Mouse (Mus musculus) midbrain, embryonic 12.5 days (tissue): ENCODE results near the gene Tmem95. TPM values are rescaled to one million over a fixed set of nuclear protein-coding genes. Genes with fewer than 3 reads are reported as not detected.
A peak's percentile ranks its signal among the peaks of the same experiment; 100 is the strongest.

Source experiments
- ATAC-seq: fragments of 200-750 bp; cut with Nextera tagmentation; 2 replicates; pipeline ENCODE4 v1.8.0; 2017; ENCODE audit warnings: low read depth, moderate TSS enrichment, moderate library complexity; ENCODE audit not compliant: low FRiP score
- H3K27ac ChIP-seq: fragments of 300-500 bp; sonication (generic); replicated peaks from 2 replicates; pipeline ENCODE4 v1.5.1; 2016; ENCODE audit warnings: mild to moderate bottlenecking
- H3K27me3 ChIP-seq: fragments of 300-500 bp; sonication (generic); 2 replicates; pipeline ENCODE4 v1.6.1; 2016; ENCODE audit warnings: mild to moderate bottlenecking
- H3K36me3 ChIP-seq: fragments of 300-500 bp; sonication (generic); 2 replicates; pipeline ENCODE4 v1.6.1; 2016
- H3K4me1 ChIP-seq: fragments of 300-500 bp; sonication (generic); 2 replicates; pipeline ENCODE4 v1.6.1; 2016
- H3K4me2 ChIP-seq: fragments of 300-500 bp; sonication (generic); replicated peaks from 2 replicates; pipeline ENCODE4 v1.6.1; 2016; ENCODE audit warnings: mild to moderate bottlenecking, moderate library complexity
- H3K4me3 ChIP-seq: fragments of 300-500 bp; sonication (generic); 2 replicates; pipeline ENCODE4 v1.5.1; 2016; ENCODE audit warnings: mild to moderate bottlenecking
- H3K9ac ChIP-seq: fragments of 300-500 bp; sonication (generic); replicated peaks from 2 replicates; pipeline ENCODE4 v1.6.1; 2016; ENCODE audit warnings: mild to moderate bottlenecking, moderate library complexity
- H3K9me3 ChIP-seq: fragments of 300-500 bp; sonication (generic); 2 replicates; pipeline ENCODE4 v1.6.1; 2016; ENCODE audit warnings: mild to moderate bottlenecking
- WGBS: fragments of 180-500 bp; shearing (Covaris S2); methylation state at CpG from one replicate; pipeline ENCODE4 v1.1.7; 2016; 5-methylcytosine and 5-hydroxymethylcytosine counted together
- microRNA-seq: library from miRNA; unstranded; fragments of <30 nt; microRNA quantifications from one replicate; pipeline ENCODE4, GENCODE M21; 2017
- polyA plus RNA-seq: library from polyadenylated mRNA; unstranded; fragments of >200 nt; fragmentation: Nextera tagmentation; extraction: Ambion mirVana; gene quantifications from 2 replicates; pipeline ENCODE4 v1.2.1, GENCODE M21; 2016

The Tmem95 gene
- polyA plus RNA-seq, 1 experiment from 2014 or later: not detected

GRCm38 (mm10) chr11:69835326-69835965 is 42.4 kb downstream of the Tmem95 start:
- Histone ChIP-seq H3K4me3 (peak overlapping the region; percentile 82), H3K9me3 (no peaks in the 10 kb centered on the region), H3K4me2 (peak overlapping the region; percentile 96), H3K27me3 (peaks cover 9% of the 10 kb centered on the region), H3K36me3 (peaks cover 35% of the 10 kb centered on the region), H3K4me1 (peaks cover 47% of the 10 kb centered on the region), H3K27ac (peak overlapping the region; percentile 93), H3K9ac (peak overlapping the region; percentile 86)
- no peak for ATAC-seq
- WGBS: under 1% methylated on average over 9 of the region's 9 CpGs

DNA sequence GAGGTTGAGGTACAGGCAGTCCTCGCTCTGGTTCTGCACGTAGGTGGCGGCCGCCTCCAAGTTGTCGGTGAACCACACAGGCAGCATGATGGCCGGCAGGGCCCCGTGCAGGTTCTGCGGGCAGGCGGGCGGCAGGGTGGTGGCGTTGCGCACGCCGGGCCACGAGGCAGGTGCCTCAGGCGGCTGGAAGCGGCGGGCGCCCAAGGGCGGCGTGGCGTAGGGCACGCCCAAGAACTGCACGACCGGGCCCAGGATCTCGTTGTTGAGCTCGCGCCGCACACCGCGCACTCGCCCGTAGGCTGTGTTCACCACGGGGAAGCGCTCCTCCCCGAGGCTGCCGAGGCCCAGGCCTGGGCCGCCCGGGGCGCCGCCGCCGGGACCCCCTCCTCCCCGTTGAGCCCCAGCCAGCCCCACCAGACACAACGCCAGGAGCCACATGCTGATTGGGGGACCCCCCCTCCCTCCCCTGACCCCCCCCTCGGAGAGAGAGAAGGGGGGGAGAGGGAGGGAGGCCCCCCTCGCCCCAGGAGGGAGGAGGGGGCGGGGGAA is 43.7 kb downstream of the Tmem95 start:
- peaks cover 47% of the 10 kb centered on the region for H3K4me1 ChIP-seq
- no peaks in the 10 kb centered on the region for H3K9me3 ChIP-seq
- WGBS: 12% methylated on average over 35 of the region's 48 CpGs
- peaks cover 43% of the 10 kb centered on the region for H3K36me3 ChIP-seq
- H3K9ac ChIP-seq: peak overlapping the region; percentile 86
- H3K27me3 ChIP-seq: peaks cover 9% of the 10 kb centered on the region
- ATAC-seq: no peak
- peak overlapping the region; percentile 96 for H3K4me2 ChIP-seq
- H3K4me3 ChIP-seq: peak overlapping the region; percentile 82
- H3K27ac ChIP-seq: peak overlapping the region; percentile 44

- Histone ChIP-seq H3K27me3 (peaks cover 9% of the 10 kb centered on the region), H3K4me1 (peaks cover 44% of the 10 kb centered on the region), H3K27ac (peak overlapping the region; percentile 44; the same call in 1 of the 2 replicates), H3K4me2 (peak overlapping the region; percentile 96), H3K36me3 (peaks cover 48% of the 10 kb centered on the region), H3K9me3 (no peaks in the 10 kb centered on the region), H3K9ac (peak overlapping the region; percentile 86), H3K4me3 (peak overlapping the region; percentile 82)
- WGBS: 60% methylated on average over 8 of the region's 8 CpGs
- ATAC-seq: no peak
Observed at GRCm38 (mm10) chr11:69833554-69833953, 44.3 kb downstream of the Tmem95 start.

DNA sequence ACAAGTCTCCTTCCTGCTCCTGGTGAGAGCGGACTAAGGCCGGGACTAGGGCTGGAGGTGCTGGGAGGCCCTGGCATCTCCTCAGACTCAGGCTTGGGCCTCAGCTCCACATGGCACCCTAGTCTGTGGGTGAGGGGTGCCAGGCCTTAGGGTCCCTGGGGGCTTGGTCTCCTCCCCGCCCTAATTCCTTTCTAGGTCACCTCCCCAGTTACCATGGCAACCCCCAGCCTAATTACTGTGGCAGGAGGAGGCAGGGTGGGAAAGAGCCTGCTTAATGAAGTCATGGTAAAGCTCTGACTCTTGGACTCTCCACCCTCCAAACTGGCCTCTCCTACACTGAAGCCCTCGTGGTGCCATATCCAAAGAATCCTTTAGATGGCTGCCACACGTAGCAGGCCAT is 49.0 kb downstream of the Tmem95 start:
- H3K4me2 ChIP-seq: no peak overlapping the region
- peaks cover 93% of the 10 kb centered on the region for H3K36me3 ChIP-seq
- WGBS: 68% methylated on average over 5 of the region's 5 CpGs
- no peaks in the 10 kb centered on the region for H3K9me3 ChIP-seq
- ATAC-seq: no peak
- peaks cover 7% of the 10 kb centered on the region for H3K27me3 ChIP-seq
- no peak overlapping the region for H3K4me3 ChIP-seq
- peaks cover 15% of the 10 kb centered on the region for H3K4me1 ChIP-seq
- H3K9ac ChIP-seq: no peak overlapping the region
- H3K27ac ChIP-seq: no peak overlapping the region

Small RNA genes within 50 kb of the gene (microRNA-seq; reads per million reads assigned to microRNA genes)
- gene Mir6924: not detected

Other genes starting within 250 kb of the Tmem95 start
- 59.2 and 67.1 TPM in 2 replicates for gene Fxr2, start 245.0 kb downstream of the Tmem95 start, polyA plus RNA-seq
- gene Sox15, start 222.7 kb downstream of the Tmem95 start, polyA plus RNA-seq: not detected in 2 replicates
- gene Mpdu1, start 215.4 kb downstream of the Tmem95 start, polyA plus RNA-seq: 79.4 and 79.9 TPM in 2 replicates
- 7.1 and 7.2 TPM in 2 replicates for gene Cd68, start 211.9 kb downstream of the Tmem95 start, polyA plus RNA-seq
- 608 and 698 TPM in 2 replicates for gene Eif4a1, start 205.6 kb downstream of the Tmem95 start, polyA plus RNA-seq
- gene Senp3, start 195.9 kb downstream of the Tmem95 start, polyA plus RNA-seq: 108 and 113 TPM in 2 replicates
- 0.41 and 0.77 TPM in 2 replicates for gene Tnfsf13, start 192.2 kb downstream of the Tmem95 start, polyA plus RNA-seq
- 2.2 and 2.9 TPM in 2 replicates for gene Tnfsf12, start 182.2 kb downstream of the Tmem95 start, polyA plus RNA-seq
- 0.65 and 1.3 TPM in 2 replicates for gene Tnfsfm13, start 181.9 kb downstream of the Tmem95 start, polyA plus RNA-seq
- gene Polr2a, start 119.4 kb downstream of the Tmem95 start, polyA plus RNA-seq: 32.0 and 37.1 TPM in 2 replicates
- gene Slc35g3, start 116.0 kb downstream of the Tmem95 start, polyA plus RNA-seq: 0.18 and 0.27 TPM in 2 replicates
- 2.0 TPM in 2 replicates for gene Zbtb4, start 112.1 kb downstream of the Tmem95 start, polyA plus RNA-seq
- 1.3 and 1.7 TPM in 2 replicates for gene Chrnb1, start 82.1 kb downstream of the Tmem95 start, polyA plus RNA-seq
- gene Fgf11, start 76.2 kb downstream of the Tmem95 start, polyA plus RNA-seq: 2.7 and 2.9 TPM in 2 replicates
- gene Tmem102, start 72.4 kb downstream of the Tmem95 start, polyA plus RNA-seq: 0.42 and 1.2 TPM in 2 replicates
- gene Gm39566, start 62.7 kb downstream of the Tmem95 start, polyA plus RNA-seq: not detected in 2 replicates
- not detected in 2 replicates for gene Spem2, start 59.6 kb downstream of the Tmem95 start, polyA plus RNA-seq
- gene Spem1, start 55.8 kb downstream of the Tmem95 start, polyA plus RNA-seq: 0.46 TPM in 1 of 2 replicates, not detected in the other
- gene Nlgn2, start 40.2 kb downstream of the Tmem95 start, polyA plus RNA-seq: 14.2 and 14.6 TPM in 2 replicates
- gene Tmem256, start 39.5 kb downstream of the Tmem95 start, polyA plus RNA-seq: 284 and 302 TPM in 2 replicates
- gene Plscr3, start 31.6 kb downstream of the Tmem95 start, polyA plus RNA-seq: 62.9 and 70.1 TPM in 2 replicates
- gene Tnk1, start 19.3 kb downstream of the Tmem95 start, polyA plus RNA-seq: 0.19 and 0.21 TPM in 2 replicates
- 2.7 and 3.3 TPM in 2 replicates for gene Kctd11, start 3.4 kb upstream of the Tmem95 start, polyA plus RNA-seq
- gene Acap1, start 17.5 kb upstream of the Tmem95 start, polyA plus RNA-seq: 0.50 and 0.73 TPM in 2 replicates
- gene 2810408A11Rik, start 23.0 kb upstream of the Tmem95 start, polyA plus RNA-seq: 21.8 and 23.2 TPM in 2 replicates
- 17.4 and 19.3 TPM in 2 replicates for gene Neurl4, start 23.1 kb upstream of the Tmem95 start, polyA plus RNA-seq
- 93.1 and 97.6 TPM in 2 replicates for gene Gps2, start 35.9 kb upstream of the Tmem95 start, polyA plus RNA-seq
- 1,395 and 1,465 TPM in 2 replicates for gene Eif5a, start 43.9 kb upstream of the Tmem95 start, polyA plus RNA-seq
- gene Ybx2, start 57.8 kb upstream of the Tmem95 start, polyA plus RNA-seq: 5.0 and 5.6 TPM in 2 replicates
- gene Slc2a4, start 70.2 kb upstream of the Tmem95 start, polyA plus RNA-seq: 8.9 and 9.9 TPM in 2 replicates
- 2.9 and 3.7 TPM in 2 replicates for gene Cldn7, start 86.8 kb upstream of the Tmem95 start, polyA plus RNA-seq
- gene Ctdnep1, start 103.1 kb upstream of the Tmem95 start, polyA plus RNA-seq: 21.4 and 27.5 TPM in 2 replicates
- 127 and 131 TPM in 2 replicates for gene Elp5, start 104.5 kb upstream of the Tmem95 start, polyA plus RNA-seq
- gene Gabarap, start 113.1 kb upstream of the Tmem95 start, polyA plus RNA-seq: 552 and 567 TPM in 2 replicates
- gene Phf23, start 117.8 kb upstream of the Tmem95 start, polyA plus RNA-seq: 89.4 and 96.5 TPM in 2 replicates
- gene Dvl2, start 122.6 kb upstream of the Tmem95 start, polyA plus RNA-seq: 45.3 and 49.2 TPM in 2 replicates
- 50.7 and 57.9 TPM in 2 replicates for gene Acadvl, start 137.4 kb upstream of the Tmem95 start, polyA plus RNA-seq
- 23.9 and 30.2 TPM in 2 replicates for gene Dlg4, start 138.9 kb upstream of the Tmem95 start, polyA plus RNA-seq
- gene Asgr1, start 176.1 kb upstream of the Tmem95 start, polyA plus RNA-seq: 0.33 and 0.89 TPM in 2 replicates
- gene Asgr2, start 214.6 kb upstream of the Tmem95 start, polyA plus RNA-seq: not detected in 2 replicates